Mouse (Mus musculus) cerebellum, adult 11-12 months (tissue): ENCODE results near the gene Hist1h2ad.
"Not testable (repeated sequence)": the region's sequence is repeated elsewhere in the genome, so short reads cannot be mapped to it uniquely, and the experiment has no call there.

ENCODE experiments used
- DNase-seq: peaks from one replicate; pipeline ENCODE4 v3.0.0; 2022

The Hist1h2ad gene

GRCm38 (mm10) chr13:23573898-23574524, at the start of gene Hist1h2ad, which contains the start of gene Hist1h2bf:
Gene Hist1h2ad (plus strand): TSS chr13:23574381.
Gene Hist1h2bf (minus strand): TSS chr13:23574196.
- DNase-seq, result peak; percentile 85

- DNase-seq, result peak; percentile 64
Measured at GRCm38 (mm10) chr13:23524654-23525053, 49.5 kb upstream of the Hist1h2ad start.

GRCm38 (mm10) chr13:23525901-23526300, 48.3 kb upstream of the Hist1h2ad start:
- no peak for DNase-seq

- DNase-seq, result peak; percentile 84
Measured at GRCm38 (mm10) chr13:23526312-23526711, 47.9 kb upstream of the Hist1h2ad start.

GRCm38 (mm10) chr13:23529005-23529404, 45.2 kb upstream of the Hist1h2ad start:
- DNase-seq, result no peak

- no peak for DNase-seq
Measured at GRCm38 (mm10) chr13:23529480-23530165, 44.6 kb upstream of the Hist1h2ad start.

GRCm38 (mm10) chr13:23530181-23530900, 43.8 kb upstream of the Hist1h2ad start:
- peak; percentile 55 for DNase-seq

GRCm38 (mm10) chr13:23530901-23531875, 43.0 kb upstream of the Hist1h2ad start, which contains the start of gene Hist1h4h:
Gene Hist1h4h (plus strand): TSS chr13:23531050.
- peak; percentile 98 for DNase-seq

GRCm38 (mm10) chr13:23532262-23533075, 41.7 kb upstream of the Hist1h2ad start:
- no peak for DNase-seq

GRCm38 (mm10) chr13:23533560-23534367, 40.4 kb upstream of the Hist1h2ad start, which contains the start of gene Hist1h2af:
Gene Hist1h2af (plus strand): TSS chr13:23533906.
- peak; percentile 76 for DNase-seq

GRCm38 (mm10) chr13:23534368-23535131, 39.6 kb upstream of the Hist1h2ad start:
- no peak for DNase-seq

- peak; percentile 84 for DNase-seq
Measured at GRCm38 (mm10) chr13:23535137-23536075, 38.8 kb upstream of the Hist1h2ad start, which contains the start of gene Hist1h3g. Gene Hist1h3g (plus strand): TSS chr13:23535422.

GRCm38 (mm10) chr13:23536076-23536822, 37.9 kb upstream of the Hist1h2ad start:
- no peak for DNase-seq

GRCm38 (mm10) chr13:23537006-23537710, 37.0 kb upstream of the Hist1h2ad start:
- DNase-seq, result no peak

GRCm38 (mm10) chr13:23538249-23538648, 35.9 kb upstream of the Hist1h2ad start:
- no peak for DNase-seq

- not testable (repeated sequence) for DNase-seq
Measured at GRCm38 (mm10) chr13:23539821-23540220, 34.4 kb upstream of the Hist1h2ad start.

GRCm38 (mm10) chr13:23541497-23541896, 32.7 kb upstream of the Hist1h2ad start:
- DNase-seq, result no peak
